Mouse (Mus musculus): ENCODE results near the gene Adamts15.

Gene Adamts15

GRCm38 (mm10) chr9:30879947-30880273 lies 42.3 kb downstream of the Adamts15 start:
- DNase-seq (ENCODE audit: low read depth) = no peak

GRCm38 (mm10) chr9:30879248-30879946 lies 42.9 kb downstream of the Adamts15 start:
- DNase-seq (ENCODE audit: low read depth) = no peak

GRCm38 (mm10) chr9:30876552-30876951 lies 45.7 kb downstream of the Adamts15 start:
- DNase-seq (ENCODE audit: low read depth) = no peak

- no peak for DNase-seq (ENCODE audit: low read depth)
Observed at GRCm38 (mm10) chr9:30855837-30856236, 66.4 kb downstream of the Adamts15 start.

GRCm38 (mm10) chr9:30851841-30852240 lies 70.4 kb downstream of the Adamts15 start:
- DNase-seq (ENCODE audit: low read depth) = no peak

GRCm38 (mm10) chr9:30849951-30850350 lies 72.3 kb downstream of the Adamts15 start:
- DNase-seq (ENCODE audit: low read depth) = no peak

- DNase-seq (ENCODE audit: low read depth) = no peak
Observed at GRCm38 (mm10) chr9:30849444-30849843, 72.8 kb downstream of the Adamts15 start.
